Mouse (Mus musculus) heart, embryonic 11.5 days (tissue): ENCODE data around the gene Bcl11b. TPM values are rescaled to one million over a fixed set of nuclear protein-coding genes. Genes with fewer than 3 reads are reported as not detected.

ENCODE experiments used
- ATAC-seq: fragments of 200-750 bp; cut with Nextera tagmentation; replicated peaks from 2 replicates; pipeline ENCODE4 v1.8.0; 2017; ENCODE audit warnings: moderate library complexity; ENCODE audit not compliant: insufficient number of reproducible peaks, low FRiP score, low TSS enrichment
- H3K27ac ChIP-seq: fragments of 300-500 bp; sonication (generic); 2 replicates; pipeline ENCODE4 v1.5.1; 2014; ENCODE audit warnings: mild to moderate bottlenecking, low read depth, low read length
- H3K27me3 ChIP-seq: fragments of 300-500 bp; sonication (generic); 2 replicates; pipeline ENCODE4 v1.6.1; 2014; ENCODE audit warnings: mild to moderate bottlenecking, low read length, mixed read lengths; ENCODE audit not compliant: control insufficient read depth, insufficient read depth
- H3K36me3 ChIP-seq: fragments of 300-500 bp; sonication (generic); 2 replicates; pipeline ENCODE4 v1.6.1; 2014; ENCODE audit warnings: mild to moderate bottlenecking, low read length, moderate library complexity, mixed read lengths; ENCODE audit not compliant: control insufficient read depth, insufficient read depth
- H3K4me1 ChIP-seq: fragments of 300-500 bp; sonication (generic); 2 replicates; pipeline ENCODE4 v1.6.1; 2014; ENCODE audit warnings: low read length; ENCODE audit not compliant: control insufficient read depth, insufficient read depth
- H3K4me2 ChIP-seq: fragments of 300-500 bp; sonication (generic); 2 replicates; pipeline ENCODE4 v1.6.1; 2014; ENCODE audit warnings: mild to moderate bottlenecking, moderate library complexity
- H3K4me3 ChIP-seq: fragments of 300-500 bp; sonication (generic); 2 replicates; pipeline ENCODE4 v1.5.1; 2014; ENCODE audit warnings: low read depth, low read length
- H3K9ac ChIP-seq: fragments of 300-500 bp; sonication (generic); 2 replicates; pipeline ENCODE4 v1.6.1; 2014; ENCODE audit warnings: mild to moderate bottlenecking, low read depth, low read length, moderate library complexity
- H3K9me3 ChIP-seq: fragments of 300-500 bp; sonication (generic); replicated peaks from 2 replicates; pipeline ENCODE4 v1.6.1; 2016; ENCODE audit warnings: low read length; ENCODE audit not compliant: control insufficient read depth
- WGBS: fragments of 180-500 bp; shearing (Covaris S2); extraction: QIAGEN DNeasy Blood & Tissue Kit; methylation state at CpG from one replicate; pipeline ENCODE4 v1.1.7; 2014; ENCODE audit not compliant: insufficient replicate concordance; 5-methylcytosine and 5-hydroxymethylcytosine counted together
- polyA plus RNA-seq: library from polyadenylated mRNA; unstranded; fragments of >200 nt; fragmentation: Nextera tagmentation; extraction: Ambion mirVana; gene quantifications from 2 replicates; pipeline ENCODE4 v1.2.1, GENCODE M21; 2014

Gene Bcl11b
- 1.7 and 3.5 TPM in 2 replicates for polyA plus RNA-seq

DNA sequence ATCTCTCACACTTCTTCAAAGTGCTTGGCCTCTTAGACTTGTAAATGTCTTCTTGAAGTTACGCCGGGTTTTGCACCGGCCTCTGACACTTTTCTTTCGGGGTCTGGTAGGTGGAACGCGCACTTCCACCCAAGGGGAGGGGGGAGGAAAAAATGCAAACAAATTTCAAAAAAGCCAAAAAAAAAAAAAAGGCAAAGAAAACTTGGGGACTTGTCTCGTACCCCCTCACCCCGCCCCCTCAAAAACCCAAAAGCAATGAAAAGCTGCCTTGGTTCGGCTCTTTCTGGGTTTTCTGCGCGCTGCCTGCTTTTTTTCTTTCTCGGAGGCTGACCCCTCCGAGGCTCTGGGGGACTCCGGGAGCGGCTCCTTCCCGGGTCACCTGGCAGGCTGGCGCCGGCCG lies at the start of gene Bcl11b:
Gene Bcl11b (minus strand): TSS at position 120 of the 400 bp plus-strand sequence.
- H3K27me3 ChIP-seq: peaks cover 51% of the 10 kb centered on the region
- peak within 1 kb of the TSS; percentile 80 for H3K4me3 ChIP-seq
- peak within 1 kb of the TSS; percentile 78 for H3K9ac ChIP-seq
- under 1% methylated on average over 19 of the region's 19 CpGs for WGBS
- no peak for ATAC-seq
- peak within 1 kb of the TSS; percentile 98 for H3K4me2 ChIP-seq
- peaks cover 8% of the 10 kb centered on the region for H3K4me1 ChIP-seq
- no peaks in the 10 kb centered on the region for H3K36me3 ChIP-seq
- H3K9me3 ChIP-seq: no peaks in the 10 kb centered on the region
- 0 out of 2 replicates have a peak within 1 kb of the TSS, but pooled peaks have one; percentile 50 for H3K27ac ChIP-seq

DNA sequence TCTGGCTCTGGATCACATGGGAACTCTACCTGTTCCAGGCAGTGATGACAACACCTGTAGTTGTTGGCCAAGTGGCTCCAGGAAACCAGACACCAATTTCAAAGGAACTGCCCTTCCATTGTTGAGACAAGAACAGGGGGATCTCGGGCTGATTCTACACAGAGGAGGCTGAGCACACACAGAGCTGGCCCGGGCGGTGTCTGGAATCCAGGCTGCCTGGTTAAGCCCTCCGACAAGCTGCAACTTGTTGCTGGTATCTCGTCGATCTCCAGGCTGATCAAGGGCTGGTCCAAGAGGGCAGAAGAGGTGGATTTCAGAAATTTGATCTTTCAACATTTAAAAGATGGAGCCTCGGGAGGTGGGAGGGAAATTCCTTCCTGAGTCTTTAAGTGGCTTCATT lies 47.6 kb upstream of the Bcl11b start:
- Histone ChIP-seq H3K27me3 (peaks cover 8% of the 10 kb centered on the region), H3K27ac (no peak overlapping the region), H3K4me2 (no peak overlapping the region), H3K4me1 (no peaks in the 10 kb centered on the region), H3K9me3 (no peaks in the 10 kb centered on the region), H3K4me3 (no peak overlapping the region), H3K9ac (no peak overlapping the region), H3K36me3 (no peaks in the 10 kb centered on the region)
- no peak for ATAC-seq
- 58% methylated on average over 7 of the region's 7 CpGs for WGBS

DNA sequence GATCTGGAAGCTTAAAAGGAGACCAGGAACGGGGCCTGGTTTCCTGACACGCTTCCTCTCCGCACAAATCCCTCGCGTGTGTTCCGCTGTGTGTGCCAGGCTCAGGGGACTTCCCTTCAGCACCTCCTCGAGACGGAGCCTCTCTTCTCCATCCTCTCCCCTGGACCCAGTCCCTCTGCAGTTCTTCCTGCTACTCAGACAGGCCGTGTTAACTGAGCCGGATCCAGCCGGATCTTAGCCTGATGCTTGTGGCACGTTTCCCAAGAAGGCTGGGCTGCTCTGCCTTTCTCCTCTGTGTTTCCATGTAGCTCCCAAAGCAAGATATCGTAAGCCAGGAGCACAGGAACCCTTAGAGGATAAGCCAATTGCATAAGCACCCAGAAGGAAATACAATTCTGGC lies 46.2 kb upstream of the Bcl11b start:
- no peak overlapping the region for H3K27ac ChIP-seq
- no peaks in the 10 kb centered on the region for H3K4me1 ChIP-seq
- WGBS: 60% methylated on average over 13 of the region's 13 CpGs
- no peak overlapping the region for H3K4me2 ChIP-seq
- H3K9ac ChIP-seq: no peak overlapping the region
- no peaks in the 10 kb centered on the region for H3K36me3 ChIP-seq
- no peak for ATAC-seq
- H3K4me3 ChIP-seq: no peak overlapping the region
- H3K27me3 ChIP-seq: peaks cover 8% of the 10 kb centered on the region
- H3K9me3 ChIP-seq: no peaks in the 10 kb centered on the region

DNA sequence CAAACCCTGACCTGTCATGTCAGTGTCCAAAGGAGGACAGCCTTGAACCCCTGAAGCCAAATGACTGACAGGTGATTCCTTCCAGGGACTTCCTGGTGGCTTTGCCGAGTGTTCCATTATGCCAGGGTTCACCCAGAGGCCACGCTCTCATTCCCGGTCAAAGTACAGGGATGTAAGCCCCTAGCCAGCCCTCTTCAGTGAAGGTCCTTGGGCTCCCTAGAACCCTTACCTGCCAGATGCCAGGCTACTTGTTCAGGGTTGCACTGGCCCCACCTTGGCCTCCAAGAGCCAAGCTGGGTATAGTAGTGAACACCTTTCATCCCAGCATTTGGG lies 38.8 kb upstream of the Bcl11b start:
- WGBS: 46% methylated on average over 3 of the region's 3 CpGs
- Histone ChIP-seq H3K4me1 (peaks cover 5% of the 10 kb centered on the region; the same call in 1 of the 2 replicates), H3K9ac (no peak overlapping the region), H3K27me3 (0 out of 2 replicates have a peak, but pooled peaks cover 5% of the 10 kb centered on the region), H3K36me3 (no peaks in the 10 kb centered on the region), H3K4me3 (no peak overlapping the region), H3K27ac (no peak overlapping the region), H3K9me3 (no peaks in the 10 kb centered on the region), H3K4me2 (no peak overlapping the region)
- ATAC-seq: no peak

DNA sequence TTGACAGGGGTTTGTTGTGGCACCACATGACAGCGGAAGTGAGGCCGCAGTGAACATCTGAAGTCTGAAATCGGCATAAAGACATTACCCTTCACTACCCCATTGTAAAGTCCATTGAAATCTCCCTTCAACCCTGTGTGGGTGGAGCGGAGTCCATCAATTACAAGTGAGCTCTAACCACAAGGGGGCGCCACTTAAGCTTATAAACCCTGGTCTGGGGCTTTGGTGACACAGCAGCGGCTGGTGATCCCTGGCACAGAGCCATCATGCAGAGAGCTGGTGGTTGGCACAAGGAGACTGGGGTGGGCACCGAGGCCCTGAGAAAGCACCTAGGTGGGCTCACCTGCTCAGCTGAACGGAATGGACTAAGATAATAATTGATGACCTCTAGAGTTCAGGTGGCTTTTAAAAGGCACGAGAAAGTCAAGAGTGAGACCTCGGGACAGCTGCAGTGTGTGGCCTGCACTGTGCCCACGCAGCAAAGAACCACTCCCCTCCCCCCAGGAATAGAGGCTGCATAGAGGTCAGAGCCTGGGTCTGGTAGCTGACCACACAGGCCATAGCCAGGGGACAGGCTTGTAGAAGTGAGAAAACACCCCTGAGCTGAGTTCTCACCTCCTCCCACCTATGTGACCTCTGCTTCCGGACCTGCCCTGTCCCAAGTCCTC lies 38.3 kb upstream of the Bcl11b start:
- H3K27me3 ChIP-seq: 0 out of 2 replicates have a peak, but pooled peaks cover 5% of the 10 kb centered on the region
- H3K4me2 ChIP-seq: no peak overlapping the region
- WGBS: 43% methylated on average over 12 of the region's 12 CpGs
- H3K27ac ChIP-seq: no peak overlapping the region
- no peaks in the 10 kb centered on the region for H3K36me3 ChIP-seq
- H3K9ac ChIP-seq: no peak overlapping the region
- no peak overlapping the region for H3K4me3 ChIP-seq
- H3K4me1 ChIP-seq: peaks cover 7% of the 10 kb centered on the region; the same call in 1 of the 2 replicates
- ATAC-seq: peak; percentile 14; the same call in 1 of the 2 replicates
- no peaks in the 10 kb centered on the region for H3K9me3 ChIP-seq

DNA sequence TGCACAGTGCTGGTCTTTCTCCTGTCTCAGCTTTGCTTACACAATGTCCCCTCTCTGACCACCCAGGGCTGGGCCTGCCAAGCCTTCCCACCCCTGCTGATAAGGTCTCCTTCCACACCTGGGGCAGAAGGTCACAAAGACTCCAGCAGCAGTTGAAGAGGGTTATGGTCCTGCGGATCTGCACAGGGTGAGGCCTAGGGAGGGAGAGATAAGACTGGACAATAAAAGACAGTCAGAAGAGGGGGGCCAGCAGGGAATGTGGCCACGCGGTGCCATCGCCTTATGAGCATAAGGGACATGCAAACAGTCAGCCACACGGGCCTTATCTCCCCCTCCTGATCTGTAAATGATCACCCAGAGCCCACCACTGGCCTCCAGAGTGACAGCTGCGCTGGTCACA lies 34.0 kb upstream of the Bcl11b start:
- Histone ChIP-seq H3K4me1 (peaks cover 7% of the 10 kb centered on the region; the same call in 1 of the 2 replicates), H3K4me2 (no peak overlapping the region), H3K27me3 (0 out of 2 replicates have a peak, but pooled peaks cover 5% of the 10 kb centered on the region), H3K9ac (no peak overlapping the region), H3K4me3 (no peak overlapping the region), H3K9me3 (no peaks in the 10 kb centered on the region), H3K36me3 (no peaks in the 10 kb centered on the region), H3K27ac (no peak overlapping the region)
- ATAC-seq: no peak
- 26% methylated on average over 6 of the region's 6 CpGs for WGBS

DNA sequence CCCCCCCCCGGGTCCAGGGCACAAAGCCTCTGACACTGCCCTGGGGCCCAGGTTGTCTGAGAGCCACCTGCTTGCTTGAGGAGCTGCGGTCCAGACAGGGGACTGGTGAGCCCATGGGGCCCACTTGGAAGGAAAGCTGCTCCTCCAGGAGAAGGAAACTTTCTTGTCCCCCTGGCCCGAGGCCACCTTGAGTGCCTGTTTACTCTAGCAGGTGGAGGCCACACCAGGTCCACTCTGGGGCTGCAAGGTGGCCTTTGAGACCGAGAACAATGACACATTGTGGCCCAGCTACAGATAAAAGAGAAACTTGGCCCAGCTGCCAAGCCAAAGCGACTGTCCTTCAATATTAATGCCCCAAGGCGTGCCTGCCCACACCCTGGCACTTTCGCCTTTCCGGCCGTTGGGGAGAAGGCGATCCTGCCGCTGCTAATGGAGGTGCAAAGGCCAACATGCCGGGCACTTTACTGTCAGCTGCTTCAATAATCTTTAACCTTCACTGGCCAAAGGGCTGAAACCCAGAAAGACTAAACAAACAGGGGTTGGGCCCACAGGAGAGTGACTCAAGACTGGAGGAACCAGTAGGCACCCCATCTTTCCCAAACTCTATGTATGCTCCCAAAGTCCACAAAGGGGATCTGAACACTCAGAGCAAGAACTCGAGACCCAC lies 32.1 kb upstream of the Bcl11b start:
- Histone ChIP-seq H3K36me3 (no peaks in the 10 kb centered on the region), H3K9ac (no peak overlapping the region), H3K4me1 (peaks cover 7% of the 10 kb centered on the region; the same call in 1 of the 2 replicates), H3K9me3 (no peaks in the 10 kb centered on the region), H3K27ac (no peak overlapping the region), H3K4me3 (no peak overlapping the region), H3K27me3 (0 out of 2 replicates have a peak, but pooled peaks cover under 1% of the 10 kb centered on the region), H3K4me2 (no peak overlapping the region)
- WGBS: 69% methylated on average over 13 of the region's 13 CpGs
- ATAC-seq: no peak

DNA sequence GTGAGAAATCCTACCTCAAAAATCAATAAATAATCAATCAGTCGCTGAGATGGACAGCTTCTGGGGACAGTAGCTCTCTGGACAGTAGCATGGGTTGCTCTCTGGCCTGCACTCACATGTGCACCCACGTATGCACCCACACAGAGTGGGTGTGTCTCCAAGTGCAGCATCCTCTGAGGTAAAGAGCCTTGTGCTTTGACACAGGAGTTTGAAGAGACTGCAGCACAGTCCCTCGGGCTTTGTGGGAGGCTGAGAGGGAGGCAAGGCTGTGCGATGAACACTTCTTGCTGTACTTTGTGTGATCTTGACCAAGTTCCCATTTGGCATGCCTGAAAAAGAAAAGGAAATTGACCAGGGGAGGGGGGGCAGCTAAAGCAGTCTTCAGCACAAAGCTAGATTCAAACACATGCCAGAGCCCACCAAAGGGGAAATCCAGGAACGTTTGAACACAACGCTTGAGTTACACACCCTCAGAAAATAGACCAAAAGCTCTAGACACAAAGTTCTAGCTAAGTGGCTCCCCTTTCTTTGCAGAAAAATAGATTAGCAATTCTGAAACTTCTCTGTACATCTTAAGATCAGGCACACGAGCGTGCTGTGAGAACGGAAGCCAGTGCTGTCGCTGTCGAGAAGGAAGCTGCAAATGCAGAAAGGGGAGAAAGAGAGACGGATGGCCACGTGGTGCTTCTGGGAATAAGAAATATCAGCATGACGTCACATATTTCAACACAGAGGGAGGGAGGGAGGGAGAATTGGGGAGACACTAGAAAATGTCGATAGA lies 19.6 kb upstream of the Bcl11b start:
- H3K4me3 ChIP-seq: no peak overlapping the region
- no peak overlapping the region for H3K4me2 ChIP-seq
- H3K27me3 ChIP-seq: no peaks in the 10 kb centered on the region
- no peak overlapping the region for H3K9ac ChIP-seq
- H3K9me3 ChIP-seq: no peaks in the 10 kb centered on the region
- no peak for ATAC-seq
- H3K27ac ChIP-seq: no peak overlapping the region
- no peaks in the 10 kb centered on the region for H3K36me3 ChIP-seq
- 75% methylated on average over 15 of the region's 15 CpGs for WGBS
- no peaks in the 10 kb centered on the region for H3K4me1 ChIP-seq
